Mouse (Mus musculus) hindbrain, embryonic 11.5 days (tissue): Measurements from ENCODE around the gene D17H6S53E. TPM values are rescaled to one million over a fixed set of nuclear protein-coding genes. Genes with fewer than 3 reads are reported as not detected.

Experiments
- ATAC-seq: fragments of 200-750 bp; cut with Nextera tagmentation; 2 replicates; pipeline ENCODE4 v1.8.0; 2017; ENCODE audit warnings: mild to moderate bottlenecking, moderate TSS enrichment, moderate library complexity; ENCODE audit not compliant: low FRiP score
- DNase-seq: peaks from one replicate; pipeline ENCODE4 v3.0.0-alpha.2; 2015; ENCODE audit warnings: low spot score
- H3K27ac ChIP-seq: fragments of 300-500 bp; sonication (generic); 2 replicates; pipeline ENCODE4 v1.5.1; 2014; ENCODE audit warnings: mild to moderate bottlenecking, low read depth, low read length
- H3K27me3 ChIP-seq: fragments of 300-500 bp; sonication (generic); 2 replicates; pipeline ENCODE4 v1.6.1; 2014; ENCODE audit warnings: mild to moderate bottlenecking, low read length, moderate library complexity, mixed read lengths; ENCODE audit not compliant: control insufficient read depth, insufficient read depth
- H3K36me3 ChIP-seq: fragments of 300-500 bp; sonication (generic); 2 replicates; pipeline ENCODE4 v1.6.1; 2014; ENCODE audit warnings: mild to moderate bottlenecking, low read length, moderate library complexity, mixed read lengths; ENCODE audit not compliant: control insufficient read depth, insufficient read depth
- H3K4me1 ChIP-seq: fragments of 300-500 bp; sonication (generic); replicated peaks from 2 replicates; pipeline ENCODE4 v1.6.1; 2014; ENCODE audit warnings: low read length, mixed read lengths; ENCODE audit not compliant: control insufficient read depth, insufficient read depth
- H3K4me2 ChIP-seq: fragments of 300-500 bp; sonication (generic); replicated peaks from 2 replicates; pipeline ENCODE4 v1.6.1; 2014; ENCODE audit warnings: mild to moderate bottlenecking, low read depth, low read length
- H3K4me3 ChIP-seq: fragments of 300-500 bp; sonication (generic); 2 replicates; pipeline ENCODE4 v1.5.1; 2014; ENCODE audit warnings: low read depth, low read length
- H3K9ac ChIP-seq: fragments of 300-500 bp; sonication (generic); 2 replicates; pipeline ENCODE4 v1.6.1; 2014; ENCODE audit warnings: low read depth, low read length
- H3K9me3 ChIP-seq: fragments of 300-500 bp; sonication (generic); 2 replicates; pipeline ENCODE4 v1.6.1; 2016; ENCODE audit warnings: low read length; ENCODE audit not compliant: control insufficient read depth
- WGBS: fragments of 180-500 bp; shearing (Covaris S2); extraction: QIAGEN DNeasy Blood & Tissue Kit; methylation state at CpG from one replicate; pipeline ENCODE4 v1.1.7; 2014; 5-methylcytosine and 5-hydroxymethylcytosine counted together
- polyA plus RNA-seq: library from polyadenylated mRNA; unstranded; fragments of >200 nt; fragmentation: Nextera tagmentation; extraction: Ambion mirVana; gene quantifications from 2 replicates; pipeline ENCODE4 v1.2.1, GENCODE M21; 2014

Gene D17H6S53E
- polyA plus RNA-seq, 1 experiment from 2014 or later = 9.2 TPM

DNA sequence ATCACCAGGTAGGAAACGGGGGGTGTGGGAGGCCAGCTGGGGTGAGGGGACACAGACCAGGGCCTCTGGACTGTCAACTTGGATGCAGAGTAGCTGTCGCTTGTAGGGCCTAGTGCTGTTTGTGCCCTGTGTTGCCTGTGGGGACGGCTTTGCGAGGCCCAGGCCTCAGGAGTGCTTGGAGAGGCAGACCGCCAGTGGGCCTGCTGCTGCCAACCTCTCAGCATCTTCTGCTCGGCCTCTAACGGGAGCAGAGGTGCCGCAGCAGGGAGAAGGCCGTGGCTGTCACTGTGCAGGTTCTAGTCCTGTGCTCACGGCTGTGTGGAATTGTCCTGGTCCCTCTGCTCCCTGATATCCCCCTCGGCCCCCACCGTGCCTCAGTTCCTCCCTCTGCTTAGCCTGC lies 29.6 kb upstream of the D17H6S53E start:
- no peak overlapping the region for H3K4me3 ChIP-seq
- no peaks in the 10 kb centered on the region for H3K27me3 ChIP-seq
- DNase-seq (no peak), ATAC-seq (no peak)
- no peak overlapping the region for H3K9ac ChIP-seq
- peaks cover 4% of the 10 kb centered on the region; the same call in 1 of the 2 replicates for H3K36me3 ChIP-seq
- WGBS = 86% methylated on average over 12 of the region's 12 CpGs
- no peaks in the 10 kb centered on the region for H3K9me3 ChIP-seq
- no peak overlapping the region for H3K27ac ChIP-seq
- no peaks in the 10 kb centered on the region for H3K4me1 ChIP-seq
- no peak overlapping the region for H3K4me2 ChIP-seq

DNA sequence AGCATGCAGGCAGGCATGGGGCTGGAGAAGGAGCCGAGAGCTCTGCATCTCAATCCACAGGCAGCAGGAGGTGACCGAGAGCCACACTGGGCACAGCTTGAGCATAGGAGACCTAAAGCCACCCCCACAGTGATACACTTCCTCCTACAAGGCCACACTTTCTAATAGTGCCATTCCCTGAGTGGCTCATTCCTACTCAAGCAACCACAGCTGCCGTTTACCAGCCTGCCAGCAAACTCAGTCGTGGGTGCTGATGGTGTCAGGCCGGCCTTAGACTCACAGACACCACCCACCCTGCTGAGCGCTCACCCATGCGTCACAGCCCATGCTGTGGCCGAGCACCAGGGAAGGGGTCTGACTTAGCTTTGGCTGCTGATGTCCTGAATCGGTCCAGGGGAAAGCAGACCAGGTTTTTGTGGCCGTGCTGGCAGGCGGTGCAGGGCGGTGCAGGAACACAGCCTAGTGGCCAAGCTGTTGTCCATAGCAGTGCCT lies 29.0 kb upstream of the D17H6S53E start:
- peaks cover 6% of the 10 kb centered on the region; the same call in 1 of the 2 replicates for H3K36me3 ChIP-seq
- H3K4me1 ChIP-seq = no peaks in the 10 kb centered on the region
- DNase-seq = no peak
- no peak overlapping the region for H3K4me2 ChIP-seq
- no peak for ATAC-seq
- 83% methylated on average over 12 of the region's 12 CpGs for WGBS
- no peaks in the 10 kb centered on the region for H3K27me3 ChIP-seq
- H3K27ac ChIP-seq = no peak overlapping the region
- H3K9ac ChIP-seq = no peak overlapping the region
- no peak overlapping the region for H3K4me3 ChIP-seq
- H3K9me3 ChIP-seq = no peaks in the 10 kb centered on the region

DNA sequence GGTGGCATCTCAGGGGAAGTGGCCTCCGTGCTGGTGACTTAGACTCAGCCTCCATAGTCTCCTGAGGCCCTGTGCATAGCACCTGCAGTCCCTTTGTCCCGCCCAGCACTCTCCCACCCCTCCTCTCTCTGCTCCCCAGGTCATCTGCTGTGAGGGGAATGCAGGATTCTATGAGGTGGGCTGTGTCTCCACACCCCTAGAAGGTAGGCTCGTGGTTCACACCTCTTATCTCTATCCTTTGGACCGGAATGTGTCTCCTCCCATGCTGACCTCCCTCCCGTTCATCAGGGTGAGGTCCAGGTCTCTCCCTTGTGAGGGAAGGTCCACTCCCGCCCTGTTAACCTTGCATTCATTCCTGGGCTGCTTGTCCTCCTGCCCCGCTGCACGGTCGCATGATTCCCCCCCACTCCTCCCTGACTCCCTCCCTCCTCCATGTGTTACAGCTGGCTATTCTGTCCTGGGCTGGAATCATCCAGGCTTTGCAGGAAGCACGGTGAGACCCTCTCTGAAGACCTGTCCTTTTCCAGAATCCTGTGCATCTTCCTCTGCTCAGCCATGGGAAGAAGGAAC lies 25.9 kb upstream of the D17H6S53E start:
- Histone ChIP-seq H3K4me3 (no peak overlapping the region), H3K4me1 (no peaks in the 10 kb centered on the region), H3K9me3 (no peaks in the 10 kb centered on the region), H3K27me3 (no peaks in the 10 kb centered on the region), H3K27ac (no peak overlapping the region), H3K4me2 (no peak overlapping the region), H3K36me3 (peaks cover 2% of the 10 kb centered on the region; the same call in 1 of the 2 replicates), H3K9ac (no peak overlapping the region)
- WGBS = 65% methylated on average over 10 of the region's 10 CpGs
- DNase-seq = no peak
- ATAC-seq = no peak

DNA sequence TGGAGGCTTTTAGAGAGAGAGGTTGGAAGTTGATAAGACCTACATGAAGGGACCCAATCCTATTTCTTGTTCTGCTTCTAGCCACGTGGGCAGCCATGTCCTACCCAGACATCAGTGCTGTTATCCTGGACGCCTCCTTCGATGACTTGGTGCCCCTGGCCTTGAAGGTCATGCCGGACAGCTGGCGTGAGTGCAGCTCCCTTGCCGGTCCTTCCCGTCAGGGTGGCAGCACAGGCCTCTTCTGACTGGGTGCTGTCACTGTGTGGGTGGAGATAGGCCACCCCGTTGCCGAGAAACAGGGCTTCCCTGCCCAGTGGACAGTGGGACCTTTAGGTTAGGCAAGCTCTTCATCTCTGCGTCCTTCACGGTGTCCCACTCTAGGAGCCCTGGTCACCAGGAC lies 25.0 kb upstream of the D17H6S53E start:
- H3K4me1 ChIP-seq = no peaks in the 10 kb centered on the region
- H3K9ac ChIP-seq = no peak overlapping the region
- no peak for ATAC-seq

DNA sequence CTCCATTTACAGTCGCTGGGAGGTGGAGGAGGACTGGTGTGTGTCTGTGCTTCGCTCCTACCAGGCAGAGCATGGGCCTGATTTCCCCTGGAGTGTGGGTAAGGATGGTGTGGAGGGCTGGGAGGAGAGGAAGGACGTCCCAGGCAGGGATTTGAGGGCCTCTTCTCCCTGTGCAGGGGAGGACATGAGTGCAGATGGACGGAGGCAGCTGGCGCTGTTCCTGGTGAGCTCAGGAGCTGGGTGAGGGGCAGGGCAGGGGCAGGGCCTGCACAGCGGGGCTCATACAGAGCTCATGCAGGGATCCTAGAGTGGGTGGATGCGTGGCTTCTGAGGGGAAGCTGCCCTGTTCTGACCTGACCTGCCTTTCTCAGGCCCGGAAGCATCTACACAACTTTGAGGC lies 23.9 kb upstream of the D17H6S53E start:
- no peaks in the 10 kb centered on the region for H3K27me3 ChIP-seq
- ATAC-seq = no peak
- H3K4me2 ChIP-seq = no peak overlapping the region
- no peak for DNase-seq
- no peaks in the 10 kb centered on the region for H3K9me3 ChIP-seq
- peaks cover 2% of the 10 kb centered on the region; the same call in 1 of the 2 replicates for H3K36me3 ChIP-seq
- 80% methylated on average over 8 of the region's 8 CpGs for WGBS
- no peak overlapping the region for H3K4me3 ChIP-seq
- H3K27ac ChIP-seq = no peak overlapping the region
- no peaks in the 10 kb centered on the region for H3K4me1 ChIP-seq
- H3K9ac ChIP-seq = no peak overlapping the region

More for the DNA sequence above, 25.0 kb upstream of the D17H6S53E start:
- H3K27ac ChIP-seq = no peak overlapping the region
- H3K4me2 ChIP-seq = no peak overlapping the region
- peaks cover 2% of the 10 kb centered on the region; the same call in 1 of the 2 replicates for H3K36me3 ChIP-seq
- no peak overlapping the region for H3K4me3 ChIP-seq
- no peaks in the 10 kb centered on the region for H3K27me3 ChIP-seq
- no peak for DNase-seq
- no peaks in the 10 kb centered on the region for H3K9me3 ChIP-seq
- WGBS = 91% methylated on average over 11 of the region's 11 CpGs

DNA sequence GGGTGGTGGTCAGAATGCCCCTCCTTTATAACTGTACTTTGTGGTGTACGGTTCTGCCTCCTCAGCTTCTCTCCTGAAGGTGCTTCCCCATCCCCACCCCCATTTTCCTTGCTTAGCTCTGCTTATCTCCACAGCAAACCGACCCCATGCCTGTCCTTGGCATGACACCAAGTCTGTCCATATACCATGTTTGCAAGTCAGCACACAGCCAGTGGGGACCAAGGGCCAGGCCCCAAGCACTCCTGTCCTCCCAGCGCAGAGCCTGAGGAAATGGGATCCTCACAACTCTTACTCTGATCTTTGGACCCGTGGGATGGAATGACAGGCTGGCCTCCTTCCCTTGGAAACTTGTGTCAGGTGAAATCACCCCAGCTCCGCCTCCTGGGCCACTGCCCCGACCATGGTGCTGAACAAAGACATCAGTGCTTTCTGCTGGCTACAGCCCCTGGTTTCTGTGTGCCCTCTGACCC lies 22.9 kb upstream of the D17H6S53E start:
- H3K4me1 ChIP-seq = no peaks in the 10 kb centered on the region
- no peak overlapping the region for H3K4me3 ChIP-seq
- H3K27me3 ChIP-seq = no peaks in the 10 kb centered on the region
- peaks cover 2% of the 10 kb centered on the region; the same call in 1 of the 2 replicates for H3K36me3 ChIP-seq
- no peak overlapping the region for H3K9ac ChIP-seq
- no peak overlapping the region for H3K4me2 ChIP-seq
- no peaks in the 10 kb centered on the region for H3K9me3 ChIP-seq
- no peak for ATAC-seq
- 69% methylated on average over 6 of the region's 6 CpGs for WGBS
- no peak overlapping the region for H3K27ac ChIP-seq
- DNase-seq = no peak

DNA sequence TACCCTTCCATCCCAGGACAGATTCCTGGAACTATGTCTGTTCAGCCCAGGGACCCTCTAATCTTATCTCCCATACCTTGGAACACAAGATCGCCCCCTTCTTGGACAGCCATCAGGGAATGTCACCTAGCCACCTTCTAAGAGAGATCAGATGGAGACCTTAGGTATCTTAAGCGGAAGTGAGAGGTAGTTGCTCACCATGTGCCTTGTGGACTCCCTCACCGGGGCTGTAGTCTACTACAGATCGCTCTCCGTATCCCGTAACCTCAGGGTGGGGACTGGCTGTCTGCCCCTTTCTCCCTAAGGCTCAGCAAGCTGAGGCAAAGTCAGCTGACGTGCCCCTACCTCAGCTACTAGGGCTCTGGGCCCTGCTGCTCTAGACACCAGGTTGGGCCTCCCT lies 22.1 kb upstream of the D17H6S53E start:
- ATAC-seq (no peak), DNase-seq (no peak)
- H3K4me2 ChIP-seq = no peak overlapping the region
- H3K27ac ChIP-seq = no peak overlapping the region
- WGBS = 91% methylated on average over 7 of the region's 7 CpGs
- no peak overlapping the region for H3K4me3 ChIP-seq
- no peaks in the 10 kb centered on the region for H3K9me3 ChIP-seq
- no peaks in the 10 kb centered on the region for H3K27me3 ChIP-seq
- no peak overlapping the region for H3K9ac ChIP-seq
- H3K36me3 ChIP-seq = peaks cover 2% of the 10 kb centered on the region; the same call in 1 of the 2 replicates
- no peaks in the 10 kb centered on the region for H3K4me1 ChIP-seq

DNA sequence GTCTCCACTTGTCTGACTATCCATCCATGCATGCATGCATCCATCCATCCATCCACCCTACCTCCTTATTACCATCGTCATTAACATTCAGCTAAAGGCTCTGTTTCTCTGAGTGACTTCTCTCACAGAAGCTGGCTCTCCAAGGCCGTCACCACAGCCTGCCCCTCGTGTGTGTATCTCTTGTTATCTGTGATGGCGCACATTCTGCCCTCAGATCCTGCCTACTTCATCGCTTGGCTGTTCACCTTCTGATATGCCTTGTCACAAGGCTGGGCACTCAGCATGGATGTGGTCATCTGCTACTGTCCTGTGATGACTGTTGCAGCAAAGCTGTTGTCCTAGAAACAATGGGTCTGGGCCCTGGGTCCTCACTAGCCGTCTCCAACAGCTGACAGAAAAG lies 21.4 kb upstream of the D17H6S53E start:
- WGBS = 78% methylated on average over 6 of the region's 6 CpGs
- no peaks in the 10 kb centered on the region for H3K4me1 ChIP-seq
- H3K27ac ChIP-seq = no peak overlapping the region
- ATAC-seq = no peak
- H3K36me3 ChIP-seq = peaks cover 2% of the 10 kb centered on the region; the same call in 1 of the 2 replicates
- H3K9ac ChIP-seq = no peak overlapping the region
- no peak overlapping the region for H3K4me3 ChIP-seq
- no peaks in the 10 kb centered on the region for H3K9me3 ChIP-seq
- H3K27me3 ChIP-seq = no peaks in the 10 kb centered on the region
- DNase-seq = no peak
- no peak overlapping the region for H3K4me2 ChIP-seq
